Mouse (Mus musculus): ENCODE results near the gene 1110059E24Rik. TPM values are rescaled to one million over a fixed set of nuclear protein-coding genes. Genes with fewer than 3 reads are reported as not detected.

1110059E24Rik gene
- polyA plus RNA-seq (2012; fragmentation: generic; extraction: Trizol): 12.0 TPM

GRCm38 (mm10) chr19:21652285-21653171 lies at the start of gene 1110059E24Rik:
Gene 1110059E24Rik, minus strand, starts transcription at chr19:21652976.
- Histone ChIP-seq H3K79me2 (ENCODE audit: control insufficient read depth, insufficient read depth) (peaks cover 83% of the 10 kb centered on the region), H3K36me3 (ENCODE audit: control insufficient read depth, insufficient read depth) (no peaks in the 10 kb centered on the region), H3K27me3 (ENCODE audit: control insufficient read depth, insufficient read depth, insufficient read length) (no peaks in the 10 kb centered on the region), H3ac (ENCODE audit: control insufficient read depth, insufficient read length) (peak within 1 kb of the TSS; percentile 86), H3K4me3 (peak within 1 kb of the TSS; percentile 62), H3K4me2 (ENCODE audit: low read depth) (peak within 1 kb of the TSS; percentile 88)
- TF ChIP-seq E2F4 (IDR thresholded peaks at IDR 0.05; ENCODE audit: insufficient read depth): peak; percentile 71
- no peak for TF ChIP-seq MAX (IDR thresholded peaks at IDR 0.05; ENCODE audit: low read depth)
- TF ChIP-seq USF1 (IDR thresholded peaks at IDR 0.05; ENCODE audit: low read depth): peak; percentile 99

GRCm38 (mm10) chr19:21680986-21681385 lies 28.2 kb upstream of the 1110059E24Rik start:
- H3ac ChIP-seq (ENCODE audit: control insufficient read depth, insufficient read length): no peak overlapping the region
- no peak overlapping the region for H3K4me3 ChIP-seq
- no peak for TF ChIP-seq E2F4 (IDR thresholded peaks at IDR 0.05; ENCODE audit: insufficient read depth)
- TF ChIP-seq POLR2AphosphoS2 (IDR thresholded peaks at IDR 0.05; ENCODE audit: insufficient read length, low read depth): no peak
- TF ChIP-seq POLR2A (IDR thresholded peaks at IDR 0.05; ENCODE audit: insufficient read length, low read depth): no peak
- no peak for TF ChIP-seq USF1 (IDR thresholded peaks at IDR 0.05; ENCODE audit: low read depth)
- TF ChIP-seq TCF12 (IDR thresholded peaks at IDR 0.05; ENCODE audit: insufficient read depth, poor library complexity, severe bottlenecking): no peak
- TF ChIP-seq MYOG (IDR thresholded peaks at IDR 0.05; ENCODE audit: control insufficient read depth in 1 of 3, insufficient read depth in 1 of 3, insufficient read length in 2 of 3, low read depth in 2 of 3): no peak
- TF ChIP-seq MAX (IDR thresholded peaks at IDR 0.05; ENCODE audit: low read depth): no peak
- no peak for TF ChIP-seq TCF3 (IDR thresholded peaks at IDR 0.05; ENCODE audit: insufficient read length, low read depth)
- TF ChIP-seq SRF (IDR thresholded peaks at IDR 0.05; ENCODE audit: control insufficient read depth, insufficient read length, low read depth): no peak
- TF ChIP-seq MYOD1 (IDR thresholded peaks at IDR 0.05; ENCODE audit: control insufficient read depth in 1 of 3, insufficient read length in 2 of 3, low read depth in 2 of 3): no peak
- no peak for TF ChIP-seq CEBPB (IDR thresholded peaks at IDR 0.05; ENCODE audit: insufficient read depth, poor library complexity, severe bottlenecking)
- no peak for TF ChIP-seq REST (IDR thresholded peaks at IDR 0.05; ENCODE audit: insufficient read depth, insufficient read length)
- H3K27me3 ChIP-seq (ENCODE audit: control insufficient read depth, insufficient read depth, insufficient read length): no peaks in the 10 kb centered on the region
- no peak overlapping the region for H3K4me2 ChIP-seq (ENCODE audit: low read depth)
- H3K36me3 ChIP-seq (ENCODE audit: control insufficient read depth, insufficient read depth): peaks cover 49% of the 10 kb centered on the region
- H3K79me2 ChIP-seq (ENCODE audit: control insufficient read depth, insufficient read depth): peaks cover 22% of the 10 kb centered on the region

GRCm38 (mm10) chr19:21680091-21680490 lies 27.3 kb upstream of the 1110059E24Rik start:
- H3K27me3 ChIP-seq (ENCODE audit: control insufficient read depth, insufficient read depth, insufficient read length): no peaks in the 10 kb centered on the region
- no peak overlapping the region for H3ac ChIP-seq (ENCODE audit: control insufficient read depth, insufficient read length)
- H3K4me3 ChIP-seq: no peak overlapping the region
- H3K4me2 ChIP-seq (ENCODE audit: low read depth): no peak overlapping the region
- TF ChIP-seq POLR2AphosphoS2 (IDR thresholded peaks at IDR 0.05; ENCODE audit: insufficient read length, low read depth) (no peak), MYOD1 (IDR thresholded peaks at IDR 0.05; ENCODE audit: control insufficient read depth in 1 of 3, insufficient read length in 2 of 3, low read depth in 2 of 3) (no peak), TCF12 (IDR thresholded peaks at IDR 0.05; ENCODE audit: insufficient read depth, poor library complexity, severe bottlenecking) (no peak), TCF3 (IDR thresholded peaks at IDR 0.05; ENCODE audit: insufficient read length, low read depth) (no peak), USF1 (IDR thresholded peaks at IDR 0.05; ENCODE audit: low read depth) (no peak), REST (IDR thresholded peaks at IDR 0.05; ENCODE audit: insufficient read depth, insufficient read length) (no peak)
- peaks cover 31% of the 10 kb centered on the region for H3K79me2 ChIP-seq (ENCODE audit: control insufficient read depth, insufficient read depth)
- peaks cover 42% of the 10 kb centered on the region for H3K36me3 ChIP-seq (ENCODE audit: control insufficient read depth, insufficient read depth)

- Histone ChIP-seq H3ac (ENCODE audit: control insufficient read depth, insufficient read length) (no peak overlapping the region), H3K36me3 (ENCODE audit: control insufficient read depth, insufficient read depth) (peaks cover 13% of the 10 kb centered on the region), H3K4me3 (no peak overlapping the region), H3K27me3 (ENCODE audit: control insufficient read depth, insufficient read depth, insufficient read length) (no peaks in the 10 kb centered on the region), H3K4me2 (ENCODE audit: low read depth) (no peak overlapping the region), H3K79me2 (ENCODE audit: control insufficient read depth, insufficient read depth) (peaks cover 84% of the 10 kb centered on the region)
- TF ChIP-seq TCF3 (IDR thresholded peaks at IDR 0.05; ENCODE audit: insufficient read length, low read depth) (no peak), TCF12 (IDR thresholded peaks at IDR 0.05; ENCODE audit: insufficient read depth, poor library complexity, severe bottlenecking) (no peak), POLR2A (IDR thresholded peaks at IDR 0.05; ENCODE audit: insufficient read length, low read depth) (no peak), USF1 (IDR thresholded peaks at IDR 0.05; ENCODE audit: low read depth) (no peak), MAX (IDR thresholded peaks at IDR 0.05; ENCODE audit: low read depth) (no peak), SRF (IDR thresholded peaks at IDR 0.05; ENCODE audit: control insufficient read depth, insufficient read length, low read depth) (no peak), MYOG (IDR thresholded peaks at IDR 0.05; ENCODE audit: control insufficient read depth in 1 of 3, insufficient read depth in 1 of 3, insufficient read length in 2 of 3, low read depth in 2 of 3) (no peak), POLR2AphosphoS2 (IDR thresholded peaks at IDR 0.05; ENCODE audit: insufficient read length, low read depth) (no peak), MYOD1 (IDR thresholded peaks at IDR 0.05; ENCODE audit: control insufficient read depth in 1 of 3, insufficient read length in 2 of 3, low read depth in 2 of 3) (no peak), CEBPB (IDR thresholded peaks at IDR 0.05; ENCODE audit: insufficient read depth, poor library complexity, severe bottlenecking) (no peak), REST (IDR thresholded peaks at IDR 0.05; ENCODE audit: insufficient read depth, insufficient read length) (no peak), E2F4 (IDR thresholded peaks at IDR 0.05; ENCODE audit: insufficient read depth) (no peak)
These were observed 21.7 kb upstream of the 1110059E24Rik start for GRCm38 (mm10) chr19:21674354-21675096.

Measured in myocyte (in vitro differentiated cells).